Mouse (Mus musculus): ENCODE data around the gene Tor3a. TPM values are rescaled to one million over a fixed set of nuclear protein-coding genes. Genes with fewer than 3 reads are reported as not detected.

Gene Tor3a
- total RNA-seq (2023) = 10 to 100 TPM; 14.2 to 18.9 TPM

GRCm38 (mm10) chr1:156674195-156675000 lies at the start of gene Tor3a:
Gene Tor3a, minus strand, starts transcription at chr1:156674356.

GRCm38 (mm10) chr1:156718950-156719805 lies 45.0 kb upstream of the Tor3a start, which contains the start of gene Fam20b:
Gene Fam20b, minus strand, starts transcription at chr1:156719086.

Other genes with a start within 250 kb of the Tor3a start
- 100 to 1,000 TPM; 146 to 179 TPM for gene Soat1, start 200.0 kb downstream of the Tor3a start, total RNA-seq (2023)
- 10 to 100 TPM; 24.6 to 26.8 TPM for gene Gm10031, start 150.3 kb downstream of the Tor3a start, total RNA-seq (2023)
- 10 to 100 TPM; 12.6 to 12.7 TPM for gene Abl2, start 115.6 kb downstream of the Tor3a start, total RNA-seq (2023)
- 10 to 100 TPM; 21.4 to 22.6 TPM for gene Fam20b, start 44.7 kb upstream of the Tor3a start, total RNA-seq (2023)
- not detected for gene Angptl1, start 164.2 kb upstream of the Tor3a start, total RNA-seq (2023)